Mouse (Mus musculus) stomach, embryonic 15.5 days (tissue): ENCODE measurements around the gene Kctd4. TPM values are rescaled to one million over a fixed set of nuclear protein-coding genes. Genes with fewer than 3 reads are reported as not detected.
A peak's percentile ranks its signal among the peaks of the same experiment; 100 is the strongest.

Experiments
- ATAC-seq: fragments of 200-750 bp; cut with Nextera tagmentation; 2 replicates; pipeline ENCODE4 v1.8.0; 2017; ENCODE audit warnings: low read depth, moderate number of reproducible peaks, moderate TSS enrichment; ENCODE audit not compliant: insufficient read depth, low FRiP score
- H3K27ac ChIP-seq: fragments of 300-500 bp; sonication (generic); 2 replicates; pipeline ENCODE4 v1.5.1; 2015; ENCODE audit warnings: mild to moderate bottlenecking, inconsistent platforms
- H3K27me3 ChIP-seq: fragments of 300-500 bp; sonication (generic); replicated peaks from 2 replicates; pipeline ENCODE4 v1.6.1; 2015; ENCODE audit warnings: inconsistent platforms
- H3K36me3 ChIP-seq: fragments of 300-500 bp; sonication (generic); 2 replicates; pipeline ENCODE4 v1.6.1; 2015; ENCODE audit warnings: inconsistent platforms
- H3K4me1 ChIP-seq: fragments of 300-500 bp; sonication (generic); 2 replicates; pipeline ENCODE4 v1.6.1; 2015; ENCODE audit warnings: inconsistent platforms
- H3K4me2 ChIP-seq: fragments of 300-500 bp; sonication (generic); 2 replicates; pipeline ENCODE4 v1.6.1; 2015; ENCODE audit warnings: mild to moderate bottlenecking, inconsistent platforms
- H3K4me3 ChIP-seq: fragments of 300-500 bp; sonication (generic); replicated peaks from 2 replicates; pipeline ENCODE4 v1.5.1; 2015; ENCODE audit warnings: inconsistent platforms
- H3K9ac ChIP-seq: fragments of 300-500 bp; sonication (generic); 2 replicates; pipeline ENCODE4 v1.6.1; 2015; ENCODE audit warnings: inconsistent platforms
- H3K9me3 ChIP-seq: fragments of 300-500 bp; sonication (generic); 2 replicates; pipeline ENCODE4 v1.6.1; 2016; ENCODE audit warnings: inconsistent platforms
- WGBS: fragments of 180-500 bp; shearing (Covaris S2); methylation state at CpG from one replicate; pipeline ENCODE4 v1.1.7; 2015; 5-methylcytosine and 5-hydroxymethylcytosine counted together
- polyA plus RNA-seq: library from polyadenylated mRNA; unstranded; fragments of >200 nt; fragmentation: Nextera tagmentation; extraction: Ambion mirVana; gene quantifications from 2 replicates; pipeline ENCODE4 v1.2.1, GENCODE M21; 2015

Kctd4 gene
- polyA plus RNA-seq, 1 experiment from 2014 or later: 0.27 TPM

- Histone ChIP-seq H3K9me3 (no peaks in the 10 kb centered on the region), H3K36me3 (0 out of 2 replicates have a peak, but pooled peaks cover 5% of the 10 kb centered on the region), H3K9ac (no peak overlapping the region), H3K27me3 (no peaks in the 10 kb centered on the region), H3K4me2 (no peak overlapping the region), H3K4me1 (no peaks in the 10 kb centered on the region), H3K27ac (no peak overlapping the region), H3K4me3 (no peak overlapping the region)
- 89% methylated on average over 4 of the region's 4 CpGs for WGBS
- ATAC-seq: no peak
These were observed 37.6 kb downstream of the Kctd4 start for GRCm38 (mm10) chr14:75992371-75992770.

GRCm38 (mm10) chr14:75998082-75998481 is 43.3 kb downstream of the Kctd4 start:
- ATAC-seq: no peak

GRCm38 (mm10) chr14:76001781-76002180 is 47.0 kb downstream of the Kctd4 start:
- WGBS: 68% methylated on average over 4 of the region's 4 CpGs
- H3K4me3 ChIP-seq: no peak overlapping the region
- ATAC-seq: no peak
- H3K27ac ChIP-seq: no peak overlapping the region
- H3K9me3 ChIP-seq: no peaks in the 10 kb centered on the region
- H3K36me3 ChIP-seq: 0 out of 2 replicates have a peak, but pooled peaks cover 3% of the 10 kb centered on the region
- no peak overlapping the region for H3K9ac ChIP-seq
- H3K27me3 ChIP-seq: no peaks in the 10 kb centered on the region
- no peak overlapping the region for H3K4me2 ChIP-seq
- H3K4me1 ChIP-seq: no peaks in the 10 kb centered on the region

More at GRCm38 (mm10) chr14:75998082-75998481, 43.3 kb downstream of the Kctd4 start:
- no peaks in the 10 kb centered on the region for H3K9me3 ChIP-seq
- WGBS: 50% methylated on average over 1 of the region's 1 CpGs
- H3K27ac ChIP-seq: no peak overlapping the region
- no peak overlapping the region for H3K9ac ChIP-seq
- no peak overlapping the region for H3K4me3 ChIP-seq
- H3K27me3 ChIP-seq: no peaks in the 10 kb centered on the region
- H3K4me1 ChIP-seq: no peaks in the 10 kb centered on the region
- 0 out of 2 replicates have a peak, but pooled peaks cover 5% of the 10 kb centered on the region for H3K36me3 ChIP-seq
- H3K4me2 ChIP-seq: no peak overlapping the region

GRCm38 (mm10) chr14:76005011-76005410 is 50.2 kb downstream of the Kctd4 start:
- H3K27ac ChIP-seq: no peak overlapping the region
- H3K36me3 ChIP-seq: 0 out of 2 replicates have a peak, but pooled peaks cover 4% of the 10 kb centered on the region
- no peak for ATAC-seq
- H3K4me3 ChIP-seq: no peak overlapping the region
- H3K9me3 ChIP-seq: no peaks in the 10 kb centered on the region
- no peak overlapping the region for H3K9ac ChIP-seq
- 92% methylated on average over 4 of the region's 4 CpGs for WGBS
- peaks cover 6% of the 10 kb centered on the region for H3K4me1 ChIP-seq
- no peak overlapping the region for H3K4me2 ChIP-seq
- H3K27me3 ChIP-seq: no peaks in the 10 kb centered on the region

- ATAC-seq: no peak
- Histone ChIP-seq H3K4me1 (peaks cover 6% of the 10 kb centered on the region), H3K9ac (no peak overlapping the region), H3K4me2 (no peak overlapping the region), H3K27ac (no peak overlapping the region), H3K9me3 (no peaks in the 10 kb centered on the region), H3K36me3 (0 out of 2 replicates have a peak, but pooled peaks cover 4% of the 10 kb centered on the region), H3K27me3 (no peaks in the 10 kb centered on the region), H3K4me3 (no peak overlapping the region)
- 95% methylated on average over 1 of the region's 1 CpGs for WGBS
These were observed 53.4 kb downstream of the Kctd4 start for GRCm38 (mm10) chr14:76008174-76008573.

- Histone ChIP-seq H3K4me3 (peak overlapping the region; percentile 91), H3K27ac (no peak overlapping the region; the same call in 1 of the 2 replicates), H3K27me3 (no peaks in the 10 kb centered on the region), H3K9me3 (no peaks in the 10 kb centered on the region), H3K9ac (no peak overlapping the region), H3K4me2 (peak overlapping the region; percentile 63), H3K36me3 (0 out of 2 replicates have a peak, but pooled peaks cover 4% of the 10 kb centered on the region), H3K4me1 (peaks cover 6% of the 10 kb centered on the region)
- no peak for ATAC-seq
- 78% methylated on average over 5 of the region's 5 CpGs for WGBS
These were observed 54.4 kb downstream of the Kctd4 start for GRCm38 (mm10) chr14:76009185-76009584.

GRCm38 (mm10) chr14:76010102-76011061 is 55.6 kb downstream of the Kctd4 start, which contains the start of gene Gtf2f2:
TSS of gene Gtf2f2 (minus strand) at chr14:76010865.
- H3K27me3 ChIP-seq: no peaks in the 10 kb centered on the region
- peaks cover 6% of the 10 kb centered on the region for H3K4me1 ChIP-seq
- H3K4me3 ChIP-seq: peak within 1 kb of the TSS; percentile 91
- H3K27ac ChIP-seq: peak within 1 kb of the TSS; percentile 85
- peak within 1 kb of the TSS; percentile 71 for H3K9ac ChIP-seq
- H3K9me3 ChIP-seq: no peaks in the 10 kb centered on the region
- WGBS: under 1% methylated on average over 67 of the region's 67 CpGs
- peak within 1 kb of the TSS; percentile 63 for H3K4me2 ChIP-seq
- peak; percentile 87 for ATAC-seq
- H3K36me3 ChIP-seq: 0 out of 2 replicates have a peak, but pooled peaks cover 4% of the 10 kb centered on the region

- WGBS: 29% methylated on average over 7 of the region's 7 CpGs
- peak overlapping the region; percentile 63 for H3K4me2 ChIP-seq
- peaks cover 6% of the 10 kb centered on the region for H3K4me1 ChIP-seq
- H3K27ac ChIP-seq: no peak overlapping the region
- H3K36me3 ChIP-seq: 0 out of 2 replicates have a peak, but pooled peaks cover 4% of the 10 kb centered on the region
- H3K4me3 ChIP-seq: peak overlapping the region; percentile 91
- ATAC-seq: peak; percentile 24; the same call in 1 of the 2 replicates
- no peaks in the 10 kb centered on the region for H3K9me3 ChIP-seq
- H3K9ac ChIP-seq: no peak overlapping the region
- H3K27me3 ChIP-seq: no peaks in the 10 kb centered on the region
These were observed 56.3 kb downstream of the Kctd4 start for GRCm38 (mm10) chr14:76011062-76011457.

- Histone ChIP-seq H3K4me3 (no peak overlapping the region), H3K4me1 (peaks cover 3% of the 10 kb centered on the region; the same call in 1 of the 2 replicates), H3K27me3 (no peaks in the 10 kb centered on the region), H3K4me2 (no peak overlapping the region), H3K27ac (no peak overlapping the region), H3K9me3 (no peaks in the 10 kb centered on the region), H3K36me3 (no peaks in the 10 kb centered on the region), H3K9ac (no peak overlapping the region)
- ATAC-seq: no peak
- WGBS: 52% methylated on average over 2 of the region's 2 CpGs
These were observed 59.5 kb downstream of the Kctd4 start for GRCm38 (mm10) chr14:76014331-76014730.

Other genes with a start within 250 kb of the Kctd4 start
- gene Cog3, start 200.5 kb upstream of the Kctd4 start, polyA plus RNA-seq: 19.9 TPM in 2 replicates
- 3.2 and 3.3 TPM in 2 replicates for gene Slc25a30, start 168.0 kb upstream of the Kctd4 start, polyA plus RNA-seq
- gene Tpt1, start 109.9 kb upstream of the Kctd4 start, polyA plus RNA-seq: 999 and 1,085 TPM in 2 replicates
- 32.5 and 33.8 TPM in 2 replicates for gene Gtf2f2, start 55.9 kb downstream of the Kctd4 start, polyA plus RNA-seq
- gene Gpalpp1, start 155.8 kb downstream of the Kctd4 start, polyA plus RNA-seq: 10.0 and 11.2 TPM in 2 replicates
- gene Nufip1, start 155.9 kb downstream of the Kctd4 start, polyA plus RNA-seq: 13.9 and 14.7 TPM in 2 replicates